ENCODE assay signal across 12 mouse cellular contexts in the genomic region with DNA sequence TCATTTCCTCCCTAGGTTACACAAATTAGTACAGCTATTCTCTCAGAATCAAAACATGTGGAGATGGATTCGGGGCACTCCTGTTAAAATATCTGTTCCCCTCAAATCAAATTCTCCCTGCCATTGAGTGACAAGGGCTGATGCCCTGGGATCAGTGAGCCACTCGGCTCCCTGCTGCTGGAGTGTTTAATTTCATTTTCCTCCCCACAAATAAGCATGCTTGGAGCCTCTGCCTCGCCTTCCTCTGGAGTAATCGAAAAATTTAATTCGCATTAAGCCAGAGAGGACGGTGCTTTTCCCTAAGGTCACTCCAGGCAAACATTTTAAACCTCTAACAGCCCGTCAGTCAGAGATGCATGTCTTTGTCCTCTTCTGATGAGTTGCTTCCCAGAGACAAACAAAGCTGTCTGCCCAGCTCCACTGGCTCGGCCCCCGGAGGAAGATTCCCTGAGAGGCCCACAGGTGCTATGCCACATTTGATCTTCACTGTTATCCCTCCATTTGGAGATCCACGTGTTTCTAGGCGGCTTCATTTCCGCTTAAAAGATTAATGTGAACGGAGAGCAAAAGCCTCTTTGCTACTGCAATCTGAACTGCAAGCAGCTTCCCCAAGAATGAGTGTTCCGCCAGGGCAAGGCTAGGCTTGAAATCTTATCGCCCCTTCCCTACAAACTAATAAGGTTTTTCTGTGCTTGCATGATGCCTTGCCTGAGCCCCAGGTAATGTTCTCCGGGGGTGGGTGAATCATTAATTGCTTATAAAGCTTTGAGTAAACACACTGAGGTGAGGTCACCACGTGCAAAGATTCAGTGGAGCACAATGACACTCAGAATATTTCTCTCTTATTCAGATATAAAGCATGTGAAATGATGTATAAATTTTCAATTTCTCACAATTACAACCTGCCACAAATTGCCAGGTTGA.
DNase-seq lines count a peak whose midpoint lies in the region; ATAC-seq and TF ChIP-seq lines count a peak whose summit lies in the region.
"Had no signal": no experiment of that assay in that cellular context is flagged by ENCODE, and none has a peak within 500 bp of the region (broad histone marks: within the 10 kb centered on the region; RNA-seq: fewer than 3 reads in every experiment).

No protein-coding gene starts in this region.

- H3K27me3 ChIP-seq in embryonic facial prominence, embryonic 11.5 days (ENCODE audit: control insufficient read depth, insufficient read depth, low read length) = no peaks in the 10 kb centered on the region
- H3K27me3 ChIP-seq in embryonic facial prominence, embryonic 10.5 days (replicated peaks; ENCODE audit: low read depth, poor library complexity, severe bottlenecking) = no peaks in the 10 kb centered on the region
- no peaks in the 10 kb centered on the region for H3K27me3 ChIP-seq in hindbrain, postnatal 0 days (ENCODE audit: insufficient read depth, low read length)
- no peaks in the 10 kb centered on the region; the same call in 1 of the 2 replicates for H3K27me3 ChIP-seq in midbrain, embryonic 13.5 days
- H3K27me3 ChIP-seq: forebrain, embryonic 13.5 days; limb, embryonic 15.5 days; lung, embryonic 15.5 days had no signal

- no peaks in the 10 kb centered on the region for H3K9me3 ChIP-seq in embryonic facial prominence, embryonic 11.5 days (replicated peaks; ENCODE audit: control insufficient read depth, low read length)
- no peaks in the 10 kb centered on the region for H3K9me3 ChIP-seq in embryonic facial prominence, embryonic 10.5 days
- no peaks in the 10 kb centered on the region for H3K9me3 ChIP-seq in hindbrain, postnatal 0 days (ENCODE audit: low read length)
- H3K9me3 ChIP-seq in midbrain, embryonic 13.5 days = no peaks in the 10 kb centered on the region
- H3K9me3 ChIP-seq: forebrain, embryonic 13.5 days; limb, embryonic 15.5 days; lung, embryonic 15.5 days had no signal

- ATAC-seq in embryonic facial prominence, embryonic 11.5 days (replicated peaks; ENCODE audit: insufficient number of reproducible peaks, low FRiP score, low TSS enrichment, low read depth) = peak; percentile 44; the same call in 1 of the 2 replicates
- ATAC-seq in hindbrain, postnatal 0 days = 0 out of 2 replicates have a peak, but pooled peaks have one; percentile 35
- ATAC-seq in midbrain, embryonic 13.5 days = peak; percentile 86
- ATAC-seq in megakaryocyte-erythroid progenitor cell, adult 5-6 weeks (replicated peaks; ENCODE audit: low FRiP score, low TSS enrichment, poor library complexity, severe bottlenecking) = no peak
- ATAC-seq: forebrain, embryonic 13.5 days had no signal

- no peaks in the 10 kb centered on the region for H3K36me3 ChIP-seq in embryonic facial prominence, embryonic 11.5 days (replicated peaks; ENCODE audit: control insufficient read depth, insufficient read depth, low read depth, low read length)
- H3K36me3 ChIP-seq in embryonic facial prominence, embryonic 10.5 days (replicated peaks) = no peaks in the 10 kb centered on the region
- no peaks in the 10 kb centered on the region for H3K36me3 ChIP-seq in hindbrain, postnatal 0 days (ENCODE audit: insufficient read depth, low read length)
- no peaks in the 10 kb centered on the region for H3K36me3 ChIP-seq in midbrain, embryonic 13.5 days
- H3K36me3 ChIP-seq: limb, embryonic 15.5 days; lung, embryonic 15.5 days had no signal

- H3K9ac ChIP-seq in embryonic facial prominence, embryonic 11.5 days (replicated peaks; ENCODE audit: low read length) = no peak overlapping the region
- no peak overlapping the region; the same call in 1 of the 2 replicates for H3K9ac ChIP-seq in hindbrain, postnatal 0 days (replicated peaks; ENCODE audit: low read length)
- H3K9ac ChIP-seq in midbrain, embryonic 13.5 days (replicated peaks) = peak overlapping the region; percentile 29; the same call in 1 of the 2 replicates
- H3K9ac ChIP-seq: forebrain, embryonic 13.5 days; limb, embryonic 15.5 days; lung, embryonic 15.5 days had no signal

- no peaks in the 10 kb centered on the region for H3K4me1 ChIP-seq in embryonic facial prominence, embryonic 11.5 days (ENCODE audit: control insufficient read depth, insufficient read depth, low read length)
- H3K4me1 ChIP-seq in embryonic facial prominence, embryonic 10.5 days = peaks cover 10% of the 10 kb centered on the region; the same call in 1 of the 2 replicates
- H3K4me1 ChIP-seq in hindbrain, postnatal 0 days (ENCODE audit: insufficient read depth, low read length) = no peaks in the 10 kb centered on the region; the same call in 1 of the 2 replicates
- H3K4me1 ChIP-seq in midbrain, embryonic 13.5 days (replicated peaks) = peaks cover 11% of the 10 kb centered on the region
- H3K4me1 ChIP-seq: limb, embryonic 15.5 days; lung, embryonic 15.5 days had no signal

- WGBS in embryonic facial prominence, embryonic 11.5 days = 44% methylated on average over 17 of the region's 17 CpGs
- 48% methylated on average over 17 of the region's 17 CpGs for WGBS in embryonic facial prominence, embryonic 10.5 days
- WGBS in hindbrain, postnatal 0 days = 29% methylated on average over 17 of the region's 17 CpGs
- WGBS in midbrain, embryonic 13.5 days = 25% methylated on average over 17 of the region's 17 CpGs

- H3K27ac ChIP-seq in embryonic facial prominence, embryonic 11.5 days (replicated peaks; ENCODE audit: low read depth, low read length) = no peak overlapping the region
- no peak overlapping the region for H3K27ac ChIP-seq in embryonic facial prominence, embryonic 10.5 days (replicated peaks)
- H3K27ac ChIP-seq in hindbrain, postnatal 0 days = no peak overlapping the region; the same call in 1 of the 2 replicates
- peak overlapping the region; percentile 67 for H3K27ac ChIP-seq in midbrain, embryonic 13.5 days
- H3K27ac ChIP-seq: forebrain, embryonic 13.5 days; limb, embryonic 15.5 days; lung, embryonic 15.5 days had no signal

- H3K4me3 ChIP-seq in embryonic facial prominence, embryonic 11.5 days (ENCODE audit: low read depth, low read length) = no peak overlapping the region
- no peak overlapping the region for H3K4me3 ChIP-seq in embryonic facial prominence, embryonic 10.5 days
- no peak overlapping the region for H3K4me3 ChIP-seq in hindbrain, postnatal 0 days (ENCODE audit: low read length)
- H3K4me3 ChIP-seq in midbrain, embryonic 13.5 days (replicated peaks) = no peak overlapping the region
- H3K4me3 ChIP-seq: forebrain, embryonic 13.5 days; limb, embryonic 15.5 days; lung, embryonic 15.5 days had no signal

- no peak for DNase-seq in embryonic facial prominence, embryonic 11.5 days (ENCODE audit: low spot score)
- DNase-seq in embryonic facial prominence, embryonic 10.5 days (ENCODE audit: low spot score) = no peak
- peak; percentile 11 for DNase-seq in MN1 (ENCODE audit: low spot score)
- DNase-seq in hindbrain, postnatal 0 days (ENCODE audit: low spot score) = peak; percentile 33
- no peak for DNase-seq in gastrocnemius, adult 18-20 months (ENCODE audit: low spot score)
- DNase-seq in B cell, adult 2 months = no peak
- DNase-seq: thymus, postnatal 36 days had no signal

- no peak overlapping the region for H3K4me2 ChIP-seq in embryonic facial prominence, embryonic 11.5 days (ENCODE audit: low read depth, low read length)
- H3K4me2 ChIP-seq in hindbrain, postnatal 0 days (ENCODE audit: low read depth, low read length) = peak overlapping the region; percentile 8; the same call in 1 of the 2 replicates
- peak overlapping the region; percentile 24 for H3K4me2 ChIP-seq in midbrain, embryonic 13.5 days (replicated peaks)
- H3K4me2 ChIP-seq: forebrain, embryonic 13.5 days; limb, embryonic 15.5 days; lung, embryonic 15.5 days had no signal

- TF ChIP-seq CTCF in hindbrain, postnatal 0 days (IDR thresholded peaks at IDR 0.05; ENCODE audit: low read depth) = no peak

Comparison
In these comparisons a context has a peak if more than half of its experiments do, and no peak if none do; other contexts are left out.
1. DNase-seq: peak in MN1 (single experiment) and hindbrain, postnatal 0 days (single experiment); none in embryonic facial prominence, embryonic 11.5 days (single experiment), embryonic facial prominence, embryonic 10.5 days (single experiment), gastrocnemius, adult 18-20 months (single experiment) and B cell, adult 2 months (0 of 2).